Mouse (Mus musculus): ENCODE measurements around the gene Whrn.

GRCm38 (mm10) chr4:63423811-63424210, 72.0 kb downstream of the Whrn start:
- TF ChIP-seq POLR2A (IDR thresholded peaks at IDR 0.05; ENCODE audit: insufficient read depth, low read depth, low read length) (no peak), CTCF (IDR thresholded peaks at IDR 0.05) (no peak), EP300 (IDR thresholded peaks at IDR 0.05; ENCODE audit: insufficient read depth, low read depth, low read length) (no peak)

All from heart, adult 2 months (tissue).